Mouse (Mus musculus): Measurements from ENCODE around the gene Npas1. TPM values are rescaled to one million over a fixed set of nuclear protein-coding genes. Genes with fewer than 3 reads are reported as not detected.
A peak's percentile ranks its signal among the peaks of the same experiment; 100 is the strongest.

The Npas1 gene
- polyA plus RNA-seq, 1 experiment from 2014 or later = 0.51 TPM

- no peak overlapping the region for H3K4me2 ChIP-seq (replicated peaks)
- ATAC-seq (ENCODE audit: low FRiP score, low read depth) = no peak
- no peaks in the 10 kb centered on the region; the same call in 1 of the 2 replicates for H3K4me1 ChIP-seq
- peaks cover 45% of the 10 kb centered on the region for H3K27me3 ChIP-seq
- no peak overlapping the region for H3K27ac ChIP-seq
- WGBS = 59% methylated on average over 4 of the region's 4 CpGs
- 0 out of 2 replicates have a peak, but pooled peaks cover 4% of the 10 kb centered on the region for H3K9me3 ChIP-seq
- H3K9ac ChIP-seq = no peak overlapping the region
- no peaks in the 10 kb centered on the region for H3K36me3 ChIP-seq
- no peak overlapping the region for H3K4me3 ChIP-seq
Observed at GRCm38 (mm10) chr7:16466565-16466964, 11.0 kb downstream of the Npas1 start.

GRCm38 (mm10) chr7:16465568-16465967, 12.0 kb downstream of the Npas1 start:
- H3K4me1 ChIP-seq = no peaks in the 10 kb centered on the region; the same call in 1 of the 2 replicates
- 90% methylated on average over 5 of the region's 5 CpGs for WGBS
- no peak overlapping the region for H3K4me2 ChIP-seq (replicated peaks)
- H3K4me3 ChIP-seq = no peak overlapping the region
- no peak overlapping the region for H3K9ac ChIP-seq
- H3K36me3 ChIP-seq = no peaks in the 10 kb centered on the region
- no peak for ATAC-seq (ENCODE audit: low FRiP score, low read depth)
- 0 out of 2 replicates have a peak, but pooled peaks cover 4% of the 10 kb centered on the region for H3K9me3 ChIP-seq
- no peak overlapping the region for H3K27ac ChIP-seq
- peaks cover 38% of the 10 kb centered on the region for H3K27me3 ChIP-seq

GRCm38 (mm10) chr7:16465160-16465559, 12.4 kb downstream of the Npas1 start:
- Histone ChIP-seq H3K4me3 (no peak overlapping the region), H3K27ac (no peak overlapping the region), H3K9me3 (0 out of 2 replicates have a peak, but pooled peaks cover 4% of the 10 kb centered on the region), H3K4me1 (no peaks in the 10 kb centered on the region; the same call in 1 of the 2 replicates), H3K4me2 (replicated peaks) (no peak overlapping the region), H3K9ac (no peak overlapping the region), H3K36me3 (no peaks in the 10 kb centered on the region), H3K27me3 (peaks cover 34% of the 10 kb centered on the region)
- no peak for ATAC-seq (ENCODE audit: low FRiP score, low read depth)
- WGBS = 5% methylated on average over 8 of the region's 8 CpGs

GRCm38 (mm10) chr7:16463214-16463613, 14.3 kb downstream of the Npas1 start:
- 4% methylated on average over 14 of the region's 14 CpGs for WGBS
- Histone ChIP-seq H3K4me3 (no peak overlapping the region), H3K27me3 (peaks cover 16% of the 10 kb centered on the region), H3K4me2 (replicated peaks) (no peak overlapping the region), H3K36me3 (no peaks in the 10 kb centered on the region), H3K27ac (no peak overlapping the region), H3K4me1 (no peaks in the 10 kb centered on the region; the same call in 1 of the 2 replicates), H3K9ac (no peak overlapping the region), H3K9me3 (peaks cover 4% of the 10 kb centered on the region; the same call in 1 of the 2 replicates)
- ATAC-seq (ENCODE audit: low FRiP score, low read depth) = 0 out of 2 replicates have a peak, but pooled peaks have one; percentile 22

GRCm38 (mm10) chr7:16461705-16462104, 15.8 kb downstream of the Npas1 start:
- no peak overlapping the region for H3K9ac ChIP-seq
- no peak for ATAC-seq (ENCODE audit: low FRiP score, low read depth)
- no peak overlapping the region for H3K4me3 ChIP-seq
- peaks cover 10% of the 10 kb centered on the region; the same call in 1 of the 2 replicates for H3K27me3 ChIP-seq
- H3K4me1 ChIP-seq = no peaks in the 10 kb centered on the region; the same call in 1 of the 2 replicates
- H3K36me3 ChIP-seq = no peaks in the 10 kb centered on the region
- H3K9me3 ChIP-seq = no peaks in the 10 kb centered on the region; the same call in 1 of the 2 replicates
- H3K27ac ChIP-seq = no peak overlapping the region
- H3K4me2 ChIP-seq (replicated peaks) = no peak overlapping the region
- WGBS = 81% methylated on average over 6 of the region's 6 CpGs

- no peaks in the 10 kb centered on the region; the same call in 1 of the 2 replicates for H3K4me1 ChIP-seq
- no peak for ATAC-seq (ENCODE audit: low FRiP score, low read depth)
- H3K4me3 ChIP-seq = no peak overlapping the region
- no peaks in the 10 kb centered on the region; the same call in 1 of the 2 replicates for H3K9me3 ChIP-seq
- 51% methylated on average over 6 of the region's 6 CpGs for WGBS
- peaks cover 10% of the 10 kb centered on the region; the same call in 1 of the 2 replicates for H3K27me3 ChIP-seq
- no peak overlapping the region for H3K9ac ChIP-seq
- 0 out of 2 replicates have a peak, but pooled peaks cover 4% of the 10 kb centered on the region for H3K36me3 ChIP-seq
- H3K27ac ChIP-seq = no peak overlapping the region
- H3K4me2 ChIP-seq (replicated peaks) = no peak overlapping the region
Observed at GRCm38 (mm10) chr7:16461151-16461550, 16.4 kb downstream of the Npas1 start.

GRCm38 (mm10) chr7:16460566-16460965, 17.0 kb downstream of the Npas1 start:
- no peak overlapping the region for H3K27ac ChIP-seq
- peak overlapping the region; percentile 4; the same call in 1 of the 2 replicates for H3K4me2 ChIP-seq (replicated peaks)
- no peak for ATAC-seq (ENCODE audit: low FRiP score, low read depth)
- H3K9me3 ChIP-seq = no peaks in the 10 kb centered on the region; the same call in 1 of the 2 replicates
- peaks cover 8% of the 10 kb centered on the region; the same call in 1 of the 2 replicates for H3K36me3 ChIP-seq
- peaks cover 10% of the 10 kb centered on the region; the same call in 1 of the 2 replicates for H3K27me3 ChIP-seq
- H3K9ac ChIP-seq = no peak overlapping the region
- WGBS = 54% methylated on average over 13 of the region's 13 CpGs
- H3K4me1 ChIP-seq = no peaks in the 10 kb centered on the region; the same call in 1 of the 2 replicates
- no peak overlapping the region for H3K4me3 ChIP-seq

GRCm38 (mm10) chr7:16456289-16456688, 21.2 kb downstream of the Npas1 start:
- Histone ChIP-seq H3K4me3 (no peak overlapping the region), H3K36me3 (peaks cover 15% of the 10 kb centered on the region; the same call in 1 of the 2 replicates), H3K4me2 (replicated peaks) (no peak overlapping the region), H3K4me1 (peaks cover 8% of the 10 kb centered on the region), H3K27me3 (peaks cover 3% of the 10 kb centered on the region; the same call in 1 of the 2 replicates), H3K9me3 (no peaks in the 10 kb centered on the region; the same call in 1 of the 2 replicates), H3K9ac (no peak overlapping the region), H3K27ac (no peak overlapping the region)
- ATAC-seq (ENCODE audit: low FRiP score, low read depth) = no peak
- WGBS = 85% methylated on average over 5 of the region's 5 CpGs

GRCm38 (mm10) chr7:16455016-16455415, 22.5 kb downstream of the Npas1 start:
- 95% methylated on average over 14 of the region's 14 CpGs for WGBS
- Histone ChIP-seq H3K9ac (no peak overlapping the region), H3K9me3 (no peaks in the 10 kb centered on the region; the same call in 1 of the 2 replicates), H3K27me3 (no peaks in the 10 kb centered on the region), H3K4me3 (no peak overlapping the region), H3K27ac (no peak overlapping the region), H3K36me3 (peaks cover 15% of the 10 kb centered on the region; the same call in 1 of the 2 replicates), H3K4me1 (peaks cover 8% of the 10 kb centered on the region), H3K4me2 (replicated peaks) (no peak overlapping the region)
- ATAC-seq (ENCODE audit: low FRiP score, low read depth) = no peak

GRCm38 (mm10) chr7:16453118-16453711, 24.3 kb downstream of the Npas1 start:
- Histone ChIP-seq H3K27ac (peak overlapping the region; percentile 65; the same call in 1 of the 2 replicates), H3K36me3 (peaks cover 15% of the 10 kb centered on the region; the same call in 1 of the 2 replicates), H3K9me3 (no peaks in the 10 kb centered on the region), H3K27me3 (no peaks in the 10 kb centered on the region), H3K9ac (peak overlapping the region; percentile 79), H3K4me2 (replicated peaks) (peak overlapping the region; percentile 90), H3K4me1 (peaks cover 8% of the 10 kb centered on the region), H3K4me3 (peak overlapping the region; percentile 78)
- peak; percentile 66 for ATAC-seq (ENCODE audit: low FRiP score, low read depth)
- WGBS = under 1% methylated on average over 23 of the region's 23 CpGs

GRCm38 (mm10) chr7:16452587-16453073, 24.9 kb downstream of the Npas1 start, which contains the start of gene Tmem160:
Gene Tmem160, plus strand, starts transcription at chr7:16452779.
- Histone ChIP-seq H3K4me2 (replicated peaks) (peak within 1 kb of the TSS; percentile 90), H3K27ac (peak within 1 kb of the TSS; percentile 65; the same call in 1 of the 2 replicates), H3K9ac (peak within 1 kb of the TSS; percentile 79), H3K36me3 (peaks cover 15% of the 10 kb centered on the region; the same call in 1 of the 2 replicates), H3K4me1 (peaks cover 8% of the 10 kb centered on the region), H3K27me3 (no peaks in the 10 kb centered on the region), H3K4me3 (peak within 1 kb of the TSS; percentile 78), H3K9me3 (no peaks in the 10 kb centered on the region)
- ATAC-seq (ENCODE audit: low FRiP score, low read depth) = peak; percentile 99
- under 1% methylated on average over 30 of the region's 30 CpGs for WGBS

- H3K9ac ChIP-seq = no peak overlapping the region
- no peak overlapping the region for H3K27ac ChIP-seq
- H3K9me3 ChIP-seq = no peaks in the 10 kb centered on the region
- H3K4me1 ChIP-seq = peaks cover 8% of the 10 kb centered on the region
- peaks cover 15% of the 10 kb centered on the region; the same call in 1 of the 2 replicates for H3K36me3 ChIP-seq
- no peak for ATAC-seq (ENCODE audit: low FRiP score, low read depth)
- WGBS = 85% methylated on average over 6 of the region's 6 CpGs
- H3K4me3 ChIP-seq = no peak overlapping the region
- H3K27me3 ChIP-seq = no peaks in the 10 kb centered on the region
- no peak overlapping the region for H3K4me2 ChIP-seq (replicated peaks)
Observed at GRCm38 (mm10) chr7:16451656-16452055, 25.9 kb downstream of the Npas1 start.

All from limb, embryonic 13.5 days (tissue).